Mouse (Mus musculus): ENCODE results near the gene Doxl2. TPM values are rescaled to one million over a fixed set of nuclear protein-coding genes. Genes with fewer than 3 reads are reported as not detected.

The Doxl2 gene
- not detected in 2 replicates for polyA plus RNA-seq (2015; fragmentation: Nextera tagmentation; extraction: Ambion mirVana)

DNA sequence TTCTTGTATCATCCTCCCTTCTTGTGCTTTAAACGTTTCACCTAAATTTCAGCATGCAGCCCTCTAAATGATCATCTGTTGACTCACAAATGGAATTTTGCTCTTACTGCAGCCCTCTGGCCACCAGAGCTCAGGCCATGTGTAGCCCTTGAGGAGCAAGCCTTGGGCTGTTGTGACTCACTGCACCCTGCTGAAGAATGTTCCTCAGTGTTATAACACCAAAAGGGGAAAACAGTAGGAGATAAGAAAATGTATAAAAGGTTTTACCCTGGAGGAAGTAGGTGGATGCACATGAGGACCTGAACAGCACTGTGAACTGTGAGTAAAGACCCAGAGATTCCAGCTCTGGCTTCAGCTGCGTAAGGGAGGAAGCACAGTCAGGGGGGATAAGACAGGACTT is at the start of gene Doxl2:
TSS of gene Doxl2 (plus strand) at position 301 of the 400 bp plus-strand sequence.
- H3K36me3 ChIP-seq (ENCODE audit: control insufficient read depth, insufficient read depth) = no peaks in the 10 kb centered on the region
- no peak within 1 kb of the TSS for H3K9ac ChIP-seq (ENCODE audit: low read length)
- no peak within 1 kb of the TSS for H3K4me3 ChIP-seq (ENCODE audit: low read length)
- no peak within 1 kb of the TSS for H3K4me2 ChIP-seq (ENCODE audit: low read depth, low read length)
- WGBS = 62% methylated on average over 2 of the region's 2 CpGs
- H3K27ac ChIP-seq (ENCODE audit: low read length) = no peak within 1 kb of the TSS
- no peak for ATAC-seq (replicated peaks; ENCODE audit: extremely low read depth, insufficient read depth, low FRiP score)
- no peaks in the 10 kb centered on the region for H3K27me3 ChIP-seq (ENCODE audit: control insufficient read depth, insufficient read depth, low read length)
- no peaks in the 10 kb centered on the region for H3K9me3 ChIP-seq (replicated peaks; ENCODE audit: control insufficient read depth, low read length)
- no peaks in the 10 kb centered on the region for H3K4me1 ChIP-seq (ENCODE audit: control insufficient read depth, insufficient read depth, low read length)

DNA sequence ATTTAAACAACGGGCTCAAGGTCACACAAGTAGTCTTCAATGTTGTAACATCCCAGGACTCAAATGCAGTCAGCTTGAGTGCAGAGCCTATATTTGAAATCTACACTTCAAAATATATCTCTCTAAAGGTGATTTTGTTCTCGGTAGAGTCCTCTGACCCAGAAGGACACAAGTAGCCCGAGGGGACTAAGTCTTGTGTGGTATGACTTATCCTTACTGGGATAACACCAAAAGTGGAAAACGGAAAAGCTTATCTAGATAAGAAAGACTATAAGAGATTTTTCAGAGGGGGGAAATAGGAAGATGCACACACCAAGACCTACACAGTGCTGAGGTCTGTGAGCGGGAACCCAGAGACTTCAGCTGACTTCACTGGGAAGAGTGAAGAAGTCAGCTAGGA is 45.2 kb upstream of the Doxl2 start, which contains the start of gene 1600015I10Rik:
TSS of gene 1600015I10Rik (plus strand) at position 301 of the 400 bp plus-strand sequence.
- 85% methylated on average over 5 of the region's 5 CpGs for WGBS
- H3K4me3 ChIP-seq (ENCODE audit: low read length) = no peak within 1 kb of the TSS
- H3K4me2 ChIP-seq (ENCODE audit: low read depth, low read length) = no peak within 1 kb of the TSS
- no peaks in the 10 kb centered on the region for H3K4me1 ChIP-seq (ENCODE audit: control insufficient read depth, insufficient read depth, low read length)
- no peak within 1 kb of the TSS for H3K9ac ChIP-seq (ENCODE audit: low read length)
- H3K9me3 ChIP-seq (replicated peaks; ENCODE audit: control insufficient read depth, low read length) = no peaks in the 10 kb centered on the region
- no peaks in the 10 kb centered on the region for H3K36me3 ChIP-seq (ENCODE audit: control insufficient read depth, insufficient read depth)
- no peaks in the 10 kb centered on the region for H3K27me3 ChIP-seq (ENCODE audit: control insufficient read depth, insufficient read depth, low read length)
- ATAC-seq (replicated peaks; ENCODE audit: extremely low read depth, insufficient read depth, low FRiP score) = no peak
- H3K27ac ChIP-seq (ENCODE audit: low read length) = no peak within 1 kb of the TSS

DNA sequence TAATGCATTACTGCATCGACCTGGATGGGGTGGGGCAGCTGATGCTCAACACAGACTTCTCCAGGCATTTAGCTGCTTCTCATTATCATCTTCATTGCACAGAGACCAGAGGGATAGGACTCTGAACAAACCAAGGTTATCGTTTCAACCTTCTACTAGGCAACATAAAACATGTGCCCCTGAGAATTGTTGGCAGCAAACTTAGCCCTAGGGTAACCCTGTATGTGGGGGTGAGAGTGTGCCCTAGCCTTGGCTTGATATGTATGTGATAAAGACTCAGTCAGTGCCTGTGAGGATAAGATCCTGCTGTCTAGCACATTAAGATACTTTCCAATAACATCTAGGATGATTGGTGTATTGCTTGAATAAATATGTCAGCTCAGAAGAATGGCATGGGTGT is 25.2 kb upstream of the Doxl2 start:
- Histone ChIP-seq H3K9ac (ENCODE audit: low read length) (no peak overlapping the region), H3K27me3 (ENCODE audit: control insufficient read depth, insufficient read depth, low read length) (no peaks in the 10 kb centered on the region), H3K36me3 (ENCODE audit: control insufficient read depth, insufficient read depth) (no peaks in the 10 kb centered on the region), H3K4me1 (ENCODE audit: control insufficient read depth, insufficient read depth, low read length) (no peaks in the 10 kb centered on the region), H3K9me3 (replicated peaks; ENCODE audit: control insufficient read depth, low read length) (no peaks in the 10 kb centered on the region; the same call in 1 of the 2 replicates), H3K4me3 (ENCODE audit: low read length) (no peak overlapping the region), H3K4me2 (ENCODE audit: low read depth, low read length) (no peak overlapping the region), H3K27ac (ENCODE audit: low read length) (no peak overlapping the region)
- ATAC-seq (replicated peaks; ENCODE audit: extremely low read depth, insufficient read depth, low FRiP score) = no peak
- WGBS = 78% methylated on average over 2 of the region's 2 CpGs

DNA sequence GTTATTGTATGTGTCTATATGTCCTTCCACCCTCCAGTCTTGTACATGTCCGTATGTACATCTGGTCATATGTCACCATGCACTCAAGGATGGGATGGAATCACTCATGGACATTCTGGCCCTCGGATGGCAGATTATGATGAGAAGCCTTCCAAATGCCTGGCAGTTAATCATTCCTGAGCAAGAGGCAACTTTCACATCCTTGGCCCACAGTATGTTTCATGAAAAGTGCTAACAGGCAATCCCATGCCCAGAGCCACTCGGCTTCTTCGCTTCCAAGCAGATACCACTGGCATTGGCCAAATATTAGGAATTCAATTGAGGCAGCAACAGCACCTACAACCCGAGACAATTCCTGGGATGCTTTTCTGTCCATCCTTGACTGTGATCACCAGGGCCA is 24.1 kb upstream of the Doxl2 start:
- no peaks in the 10 kb centered on the region for H3K9me3 ChIP-seq (replicated peaks; ENCODE audit: control insufficient read depth, low read length)
- 81% methylated on average over 5 of the region's 5 CpGs for WGBS
- no peaks in the 10 kb centered on the region for H3K36me3 ChIP-seq (ENCODE audit: control insufficient read depth, insufficient read depth)
- no peak for ATAC-seq (replicated peaks; ENCODE audit: extremely low read depth, insufficient read depth, low FRiP score)
- H3K27me3 ChIP-seq (ENCODE audit: control insufficient read depth, insufficient read depth, low read length) = no peaks in the 10 kb centered on the region
- H3K4me3 ChIP-seq (ENCODE audit: low read length) = no peak overlapping the region
- no peak overlapping the region for H3K4me2 ChIP-seq (ENCODE audit: low read depth, low read length)
- H3K9ac ChIP-seq (ENCODE audit: low read length) = no peak overlapping the region
- H3K27ac ChIP-seq (ENCODE audit: low read length) = no peak overlapping the region
- no peaks in the 10 kb centered on the region for H3K4me1 ChIP-seq (ENCODE audit: control insufficient read depth, insufficient read depth, low read length)

DNA sequence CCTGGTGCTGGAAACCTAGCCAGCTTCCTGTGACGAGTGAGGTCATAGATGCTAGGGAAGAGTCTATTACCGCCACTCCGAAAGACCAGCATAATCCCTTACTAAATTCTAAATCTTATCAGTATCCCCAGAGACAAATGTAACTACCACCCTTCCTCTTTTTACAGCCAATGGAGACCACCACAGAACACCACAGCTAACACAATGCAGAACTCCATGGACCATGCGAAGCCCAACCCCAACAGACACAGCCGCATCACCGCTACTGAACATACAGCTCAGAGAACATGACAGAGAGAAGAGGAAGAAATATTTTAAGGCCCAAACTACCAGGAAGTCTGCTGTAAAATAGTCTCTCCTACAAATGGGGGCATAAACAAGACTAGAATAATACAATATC is 23.1 kb upstream of the Doxl2 start:
- Histone ChIP-seq H3K4me2 (ENCODE audit: low read depth, low read length) (no peak overlapping the region), H3K27ac (ENCODE audit: low read length) (no peak overlapping the region), H3K27me3 (ENCODE audit: control insufficient read depth, insufficient read depth, low read length) (peaks cover under 1% of the 10 kb centered on the region; the same call in 1 of the 2 replicates), H3K4me1 (ENCODE audit: control insufficient read depth, insufficient read depth, low read length) (no peaks in the 10 kb centered on the region), H3K4me3 (ENCODE audit: low read length) (no peak overlapping the region), H3K36me3 (ENCODE audit: control insufficient read depth, insufficient read depth) (no peaks in the 10 kb centered on the region), H3K9ac (ENCODE audit: low read length) (no peak overlapping the region), H3K9me3 (replicated peaks; ENCODE audit: control insufficient read depth, low read length) (no peaks in the 10 kb centered on the region)
- 82% methylated on average over 6 of the region's 6 CpGs for WGBS
- ATAC-seq (replicated peaks; ENCODE audit: extremely low read depth, insufficient read depth, low FRiP score) = no peak

DNA sequence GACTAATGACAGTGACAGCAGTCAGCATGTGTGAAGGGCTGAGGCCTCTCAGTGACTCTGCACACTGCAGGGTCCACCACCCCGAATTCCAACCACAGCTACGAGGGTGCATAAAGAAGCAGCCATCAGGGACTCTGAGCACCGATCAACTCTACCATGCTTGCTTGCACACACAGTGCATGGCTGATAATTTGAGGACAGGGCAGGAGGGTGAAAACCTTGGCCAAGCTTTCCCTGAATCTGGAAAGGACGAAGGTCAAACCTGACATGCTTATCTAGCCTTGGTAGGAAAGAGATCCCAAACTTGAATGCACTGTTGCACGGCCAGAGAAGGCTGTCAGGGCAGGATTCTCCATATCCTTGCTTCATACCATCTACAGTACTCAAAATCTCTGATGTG is 21.5 kb upstream of the Doxl2 start:
- Histone ChIP-seq H3K4me1 (ENCODE audit: control insufficient read depth, insufficient read depth, low read length) (no peaks in the 10 kb centered on the region), H3K27ac (ENCODE audit: low read length) (no peak overlapping the region), H3K9ac (ENCODE audit: low read length) (no peak overlapping the region), H3K4me3 (ENCODE audit: low read length) (no peak overlapping the region), H3K27me3 (ENCODE audit: control insufficient read depth, insufficient read depth, low read length) (peaks cover 2% of the 10 kb centered on the region; the same call in 1 of the 2 replicates), H3K36me3 (ENCODE audit: control insufficient read depth, insufficient read depth) (no peaks in the 10 kb centered on the region), H3K4me2 (ENCODE audit: low read depth, low read length) (no peak overlapping the region), H3K9me3 (replicated peaks; ENCODE audit: control insufficient read depth, low read length) (no peaks in the 10 kb centered on the region)
- no peak for ATAC-seq (replicated peaks; ENCODE audit: extremely low read depth, insufficient read depth, low FRiP score)
- 65% methylated on average over 5 of the region's 5 CpGs for WGBS

DNA sequence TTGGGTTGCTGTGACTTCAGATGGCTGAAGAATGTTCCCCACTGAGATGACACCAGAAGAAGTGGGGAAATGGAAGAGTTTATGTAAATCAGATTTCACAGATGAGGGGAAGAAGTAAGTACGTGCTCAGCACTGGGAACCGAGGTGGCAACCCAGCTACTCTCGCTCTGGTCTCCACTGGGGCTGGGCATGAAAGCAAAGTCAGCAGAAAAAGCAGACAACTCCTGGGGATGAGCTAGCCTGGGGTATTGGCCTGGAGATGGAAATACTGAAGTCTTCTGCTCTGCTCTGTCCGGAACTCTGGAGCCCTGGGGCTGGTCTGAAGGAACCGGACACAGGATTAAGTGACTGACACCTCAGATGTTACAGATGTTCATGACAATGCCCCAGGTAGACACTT is 20.6 kb upstream of the Doxl2 start:
- H3K36me3 ChIP-seq (ENCODE audit: control insufficient read depth, insufficient read depth) = no peaks in the 10 kb centered on the region
- peaks cover 2% of the 10 kb centered on the region; the same call in 1 of the 2 replicates for H3K27me3 ChIP-seq (ENCODE audit: control insufficient read depth, insufficient read depth, low read length)
- no peaks in the 10 kb centered on the region for H3K4me1 ChIP-seq (ENCODE audit: control insufficient read depth, insufficient read depth, low read length)
- no peak overlapping the region for H3K4me2 ChIP-seq (ENCODE audit: low read depth, low read length)
- no peak for ATAC-seq (replicated peaks; ENCODE audit: extremely low read depth, insufficient read depth, low FRiP score)
- no peak overlapping the region for H3K9ac ChIP-seq (ENCODE audit: low read length)
- no peak overlapping the region for H3K4me3 ChIP-seq (ENCODE audit: low read length)
- no peaks in the 10 kb centered on the region for H3K9me3 ChIP-seq (replicated peaks; ENCODE audit: control insufficient read depth, low read length)
- H3K27ac ChIP-seq (ENCODE audit: low read length) = no peak overlapping the region
- WGBS = 75% methylated on average over 5 of the region's 5 CpGs

DNA sequence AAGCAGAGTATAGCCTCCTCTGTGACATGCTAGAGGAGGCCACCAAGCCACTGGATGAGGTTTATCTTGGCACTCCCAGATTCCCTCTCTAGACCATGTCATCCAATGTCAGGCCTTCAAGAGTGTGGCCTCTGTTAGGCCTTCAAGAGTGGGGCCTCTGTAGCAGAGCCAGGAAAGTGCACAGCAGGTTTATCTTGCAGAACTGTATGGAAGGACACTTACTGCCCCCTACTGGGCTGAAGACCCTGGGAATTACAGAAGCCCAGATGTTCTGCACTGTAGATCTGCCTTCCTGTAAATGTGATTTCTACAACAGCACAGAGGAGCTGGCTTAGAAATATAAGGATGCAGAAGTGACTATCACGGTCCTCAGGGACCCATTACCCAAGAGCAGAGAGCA is 19.8 kb upstream of the Doxl2 start:
- Histone ChIP-seq H3K4me2 (ENCODE audit: low read depth, low read length) (no peak overlapping the region), H3K9ac (ENCODE audit: low read length) (no peak overlapping the region)
- ATAC-seq (replicated peaks; ENCODE audit: extremely low read depth, insufficient read depth, low FRiP score) = no peak

DNA sequence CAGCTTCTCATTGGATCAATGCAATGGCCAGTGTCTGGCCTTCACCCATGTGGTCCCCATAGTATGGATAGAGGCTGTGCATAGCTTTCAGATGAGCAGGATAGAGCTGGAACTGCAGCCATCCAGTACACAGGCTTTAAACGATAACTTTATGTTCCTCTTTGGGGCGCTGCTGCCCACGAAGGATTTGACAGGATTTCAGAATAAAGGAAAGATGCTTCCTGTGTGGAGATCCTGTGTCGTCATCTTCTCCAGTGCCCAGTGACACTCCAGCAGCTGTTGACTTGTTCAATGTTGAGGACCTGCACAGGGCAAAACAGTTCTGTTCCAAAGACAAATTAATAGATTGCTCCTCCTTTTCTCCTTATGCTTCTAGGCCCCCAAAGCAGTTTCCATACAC is 18.0 kb upstream of the Doxl2 start:
- Histone ChIP-seq H3K36me3 (ENCODE audit: control insufficient read depth, insufficient read depth) (no peaks in the 10 kb centered on the region), H3K4me3 (ENCODE audit: low read length) (no peak overlapping the region), H3K4me2 (ENCODE audit: low read depth, low read length) (no peak overlapping the region), H3K27me3 (ENCODE audit: control insufficient read depth, insufficient read depth, low read length) (peaks cover 2% of the 10 kb centered on the region; the same call in 1 of the 2 replicates), H3K4me1 (ENCODE audit: control insufficient read depth, insufficient read depth, low read length) (no peaks in the 10 kb centered on the region), H3K9ac (ENCODE audit: low read length) (no peak overlapping the region), H3K9me3 (replicated peaks; ENCODE audit: control insufficient read depth, low read length) (no peaks in the 10 kb centered on the region), H3K27ac (ENCODE audit: low read length) (no peak overlapping the region)
- ATAC-seq (replicated peaks; ENCODE audit: extremely low read depth, insufficient read depth, low FRiP score) = no peak
- 72% methylated on average over 4 of the region's 4 CpGs for WGBS

More for the DNA sequence above, 19.8 kb upstream of the Doxl2 start:
- Histone ChIP-seq H3K4me1 (ENCODE audit: control insufficient read depth, insufficient read depth, low read length) (no peaks in the 10 kb centered on the region), H3K36me3 (ENCODE audit: control insufficient read depth, insufficient read depth) (no peaks in the 10 kb centered on the region), H3K4me3 (ENCODE audit: low read length) (no peak overlapping the region), H3K27me3 (ENCODE audit: control insufficient read depth, insufficient read depth, low read length) (peaks cover 2% of the 10 kb centered on the region; the same call in 1 of the 2 replicates), H3K9me3 (replicated peaks; ENCODE audit: control insufficient read depth, low read length) (no peaks in the 10 kb centered on the region), H3K27ac (ENCODE audit: low read length) (no peak overlapping the region)
- 25% methylated on average over 1 of the region's 1 CpGs for WGBS
